Mouse (Mus musculus): Measurements from ENCODE around the gene Mkln1. TPM values are rescaled to one million over a fixed set of nuclear protein-coding genes. Genes with fewer than 3 reads are reported as not detected.

Gene Mkln1
- polyA plus RNA-seq, 1 experiment: 153 TPM

GRCm38 (mm10) chr6:31486601-31487000, 88.1 kb downstream of the Mkln1 start:
- no peaks in the 10 kb centered on the region for H3K9me3 ChIP-seq (replicated peaks; ENCODE audit: control insufficient read depth, insufficient read depth, low read length, poor library complexity, severe bottlenecking)
- H3K36me3 ChIP-seq (ENCODE audit: control insufficient read depth, insufficient read depth, low read length, poor library complexity, severe bottlenecking): no peaks in the 10 kb centered on the region
- peaks cover 2% of the 10 kb centered on the region for H3K4me1 ChIP-seq (ENCODE audit: control insufficient read depth, insufficient read depth, low read length)
- H3K9ac ChIP-seq (ENCODE audit: low read depth, poor library complexity, severe bottlenecking): no peak overlapping the region
- H3K4me3 ChIP-seq (ENCODE audit: low read depth, low read length): no peak overlapping the region
- no peaks in the 10 kb centered on the region for H3K27me3 ChIP-seq (ENCODE audit: control insufficient read depth, insufficient read depth, low read length, poor library complexity, severe bottlenecking)
- TF ChIP-seq POLR2A (IDR thresholded peaks at IDR 0.05; ENCODE audit: insufficient read depth, low read length) (no peak), CTCF (IDR thresholded peaks at IDR 0.05; ENCODE audit: low read depth, low read length) (no peak), EP300 (IDR thresholded peaks at IDR 0.05; ENCODE audit: insufficient read depth, low read depth, low read length) (no peak)
- H3K27ac ChIP-seq (ENCODE audit: insufficient read depth, low read length): no peak overlapping the region

- Histone ChIP-seq H3K9ac (ENCODE audit: low read depth, poor library complexity, severe bottlenecking) (no peak overlapping the region), H3K4me3 (ENCODE audit: low read depth, low read length) (no peak overlapping the region)
- no peak for TF ChIP-seq EP300 (IDR thresholded peaks at IDR 0.05; ENCODE audit: insufficient read depth, low read depth, low read length)
- TF ChIP-seq POLR2A (IDR thresholded peaks at IDR 0.05; ENCODE audit: insufficient read depth, low read length): no peak
- no peak for TF ChIP-seq CTCF (IDR thresholded peaks at IDR 0.05; ENCODE audit: low read depth, low read length)
These were observed 91.4 kb downstream of the Mkln1 start for GRCm38 (mm10) chr6:31489950-31490349.

GRCm38 (mm10) chr6:31495122-31495731, 96.7 kb downstream of the Mkln1 start:
- Histone ChIP-seq H3K36me3 (ENCODE audit: control insufficient read depth, insufficient read depth, low read length, poor library complexity, severe bottlenecking) (no peaks in the 10 kb centered on the region; the same call in 1 of the 2 replicates), H3K9ac (ENCODE audit: low read depth, poor library complexity, severe bottlenecking) (no peak overlapping the region), H3K4me1 (ENCODE audit: control insufficient read depth, insufficient read depth, low read length) (no peaks in the 10 kb centered on the region), H3K9me3 (replicated peaks; ENCODE audit: control insufficient read depth, insufficient read depth, low read length, poor library complexity, severe bottlenecking) (no peaks in the 10 kb centered on the region), H3K27me3 (ENCODE audit: control insufficient read depth, insufficient read depth, low read length, poor library complexity, severe bottlenecking) (no peaks in the 10 kb centered on the region), H3K27ac (ENCODE audit: insufficient read depth, low read length) (no peak overlapping the region), H3K4me3 (ENCODE audit: low read depth, low read length) (no peak overlapping the region)
- TF ChIP-seq EP300 (IDR thresholded peaks at IDR 0.05; ENCODE audit: insufficient read depth, low read depth, low read length) (no peak), CTCF (IDR thresholded peaks at IDR 0.05; ENCODE audit: low read depth, low read length) (no peak), POLR2A (IDR thresholded peaks at IDR 0.05; ENCODE audit: insufficient read depth, low read length) (no peak)

More at GRCm38 (mm10) chr6:31489950-31490349, 91.4 kb downstream of the Mkln1 start:
- Histone ChIP-seq H3K27me3 (ENCODE audit: control insufficient read depth, insufficient read depth, low read length, poor library complexity, severe bottlenecking) (no peaks in the 10 kb centered on the region), H3K4me1 (ENCODE audit: control insufficient read depth, insufficient read depth, low read length) (peaks cover 2% of the 10 kb centered on the region), H3K9me3 (replicated peaks; ENCODE audit: control insufficient read depth, insufficient read depth, low read length, poor library complexity, severe bottlenecking) (no peaks in the 10 kb centered on the region), H3K27ac (ENCODE audit: insufficient read depth, low read length) (no peak overlapping the region), H3K36me3 (ENCODE audit: control insufficient read depth, insufficient read depth, low read length, poor library complexity, severe bottlenecking) (no peaks in the 10 kb centered on the region)

GRCm38 (mm10) chr6:31496227-31496626, 97.7 kb downstream of the Mkln1 start:
- no peaks in the 10 kb centered on the region; the same call in 1 of the 2 replicates for H3K36me3 ChIP-seq (ENCODE audit: control insufficient read depth, insufficient read depth, low read length, poor library complexity, severe bottlenecking)

GRCm38 (mm10) chr6:31499836-31500235, 101.3 kb downstream of the Mkln1 start:
- no peak for TF ChIP-seq POLR2A (IDR thresholded peaks at IDR 0.05; ENCODE audit: insufficient read depth, low read length)
- TF ChIP-seq CTCF (IDR thresholded peaks at IDR 0.05; ENCODE audit: low read depth, low read length): no peak
- no peak for TF ChIP-seq EP300 (IDR thresholded peaks at IDR 0.05; ENCODE audit: insufficient read depth, low read depth, low read length)
- H3K36me3 ChIP-seq (ENCODE audit: control insufficient read depth, insufficient read depth, low read length, poor library complexity, severe bottlenecking): no peaks in the 10 kb centered on the region; the same call in 1 of the 2 replicates
- H3K27me3 ChIP-seq (ENCODE audit: control insufficient read depth, insufficient read depth, low read length, poor library complexity, severe bottlenecking): no peaks in the 10 kb centered on the region

More at GRCm38 (mm10) chr6:31496227-31496626, 97.7 kb downstream of the Mkln1 start:
- Histone ChIP-seq H3K4me1 (ENCODE audit: control insufficient read depth, insufficient read depth, low read length) (no peaks in the 10 kb centered on the region), H3K9me3 (replicated peaks; ENCODE audit: control insufficient read depth, insufficient read depth, low read length, poor library complexity, severe bottlenecking) (no peaks in the 10 kb centered on the region), H3K27ac (ENCODE audit: insufficient read depth, low read length) (no peak overlapping the region), H3K9ac (ENCODE audit: low read depth, poor library complexity, severe bottlenecking) (no peak overlapping the region), H3K4me3 (ENCODE audit: low read depth, low read length) (no peak overlapping the region), H3K27me3 (ENCODE audit: control insufficient read depth, insufficient read depth, low read length, poor library complexity, severe bottlenecking) (no peaks in the 10 kb centered on the region)
- TF ChIP-seq CTCF (IDR thresholded peaks at IDR 0.05; ENCODE audit: low read depth, low read length): no peak
- no peak for TF ChIP-seq EP300 (IDR thresholded peaks at IDR 0.05; ENCODE audit: insufficient read depth, low read depth, low read length)
- no peak for TF ChIP-seq POLR2A (IDR thresholded peaks at IDR 0.05; ENCODE audit: insufficient read depth, low read length)

GRCm38 (mm10) chr6:31500260-31500659, 101.7 kb downstream of the Mkln1 start:
- no peaks in the 10 kb centered on the region for H3K9me3 ChIP-seq (replicated peaks; ENCODE audit: control insufficient read depth, insufficient read depth, low read length, poor library complexity, severe bottlenecking)
- H3K9ac ChIP-seq (ENCODE audit: low read depth, poor library complexity, severe bottlenecking): no peak overlapping the region
- no peak overlapping the region for H3K4me3 ChIP-seq (ENCODE audit: low read depth, low read length)
- H3K27ac ChIP-seq (ENCODE audit: insufficient read depth, low read length): no peak overlapping the region
- TF ChIP-seq EP300 (IDR thresholded peaks at IDR 0.05; ENCODE audit: insufficient read depth, low read depth, low read length) (no peak), CTCF (IDR thresholded peaks at IDR 0.05; ENCODE audit: low read depth, low read length) (no peak), POLR2A (IDR thresholded peaks at IDR 0.05; ENCODE audit: insufficient read depth, low read length) (no peak)
- no peaks in the 10 kb centered on the region; the same call in 1 of the 2 replicates for H3K36me3 ChIP-seq (ENCODE audit: control insufficient read depth, insufficient read depth, low read length, poor library complexity, severe bottlenecking)
- no peaks in the 10 kb centered on the region for H3K27me3 ChIP-seq (ENCODE audit: control insufficient read depth, insufficient read depth, low read length, poor library complexity, severe bottlenecking)
- no peaks in the 10 kb centered on the region for H3K4me1 ChIP-seq (ENCODE audit: control insufficient read depth, insufficient read depth, low read length)

More at GRCm38 (mm10) chr6:31499836-31500235, 101.3 kb downstream of the Mkln1 start:
- Histone ChIP-seq H3K9me3 (replicated peaks; ENCODE audit: control insufficient read depth, insufficient read depth, low read length, poor library complexity, severe bottlenecking) (no peaks in the 10 kb centered on the region), H3K27ac (ENCODE audit: insufficient read depth, low read length) (no peak overlapping the region), H3K9ac (ENCODE audit: low read depth, poor library complexity, severe bottlenecking) (no peak overlapping the region), H3K4me1 (ENCODE audit: control insufficient read depth, insufficient read depth, low read length) (no peaks in the 10 kb centered on the region), H3K4me3 (ENCODE audit: low read depth, low read length) (no peak overlapping the region)
